Mouse (Mus musculus) layer of hippocampus, adult 9-11 months (tissue): Measurements from ENCODE around the gene Nxpe4.
"Not testable (repeated sequence)": the region's sequence is repeated elsewhere in the genome, so short reads cannot be mapped to it uniquely, and the experiment has no call there.

Source experiments
- DNase-seq: peaks from one replicate; pipeline ENCODE4 v3.0.0; 2022

The Nxpe4 gene

GRCm38 (mm10) chr9:48241791-48242190 lies 80.0 kb downstream of the Nxpe4 start:
- DNase-seq = no peak

GRCm38 (mm10) chr9:48242756-48243155 lies 80.9 kb downstream of the Nxpe4 start:
- DNase-seq = no peak

GRCm38 (mm10) chr9:48244175-48244574 lies 82.4 kb downstream of the Nxpe4 start:
- DNase-seq = no peak

- DNase-seq = no peak
Observed at GRCm38 (mm10) chr9:48245525-48245924, 83.7 kb downstream of the Nxpe4 start.

- no peak for DNase-seq
Observed at GRCm38 (mm10) chr9:48247276-48247675, 85.5 kb downstream of the Nxpe4 start.

GRCm38 (mm10) chr9:48252236-48252635 lies 90.4 kb downstream of the Nxpe4 start:
- no peak for DNase-seq

GRCm38 (mm10) chr9:48257001-48257400 lies 95.2 kb downstream of the Nxpe4 start:
- no peak for DNase-seq

GRCm38 (mm10) chr9:48257741-48258423 lies 96.1 kb downstream of the Nxpe4 start:
- peak; percentile 39 for DNase-seq

GRCm38 (mm10) chr9:48264616-48265015 lies 102.8 kb downstream of the Nxpe4 start:
- no peak for DNase-seq

GRCm38 (mm10) chr9:48265491-48265890 lies 103.7 kb downstream of the Nxpe4 start:
- no peak for DNase-seq

- peak; percentile 60 for DNase-seq
Observed at GRCm38 (mm10) chr9:48266286-48267027, 104.6 kb downstream of the Nxpe4 start.

- DNase-seq = peak; percentile 31
Observed at GRCm38 (mm10) chr9:48267028-48267441, 105.2 kb downstream of the Nxpe4 start.

- no peak for DNase-seq
Observed at GRCm38 (mm10) chr9:48267960-48268359, 106.1 kb downstream of the Nxpe4 start.

- DNase-seq = peak; percentile 27
Observed at GRCm38 (mm10) chr9:48276831-48277230, 115.0 kb downstream of the Nxpe4 start.

- DNase-seq = no peak
Observed at GRCm38 (mm10) chr9:48284221-48284620, 122.4 kb downstream of the Nxpe4 start.

- DNase-seq = no peak
Observed at GRCm38 (mm10) chr9:48290281-48290680, 128.5 kb downstream of the Nxpe4 start.

GRCm38 (mm10) chr9:48294754-48295153 lies 132.9 kb downstream of the Nxpe4 start:
- no peak for DNase-seq

GRCm38 (mm10) chr9:48298983-48299382 lies 137.2 kb downstream of the Nxpe4 start:
- DNase-seq = no peak

- not testable (repeated sequence) for DNase-seq
Observed at GRCm38 (mm10) chr9:48303564-48303963, 141.7 kb downstream of the Nxpe4 start.

- no peak for DNase-seq
Observed at GRCm38 (mm10) chr9:48311241-48311640, 149.4 kb downstream of the Nxpe4 start.

- peak; percentile 8 for DNase-seq
Observed at GRCm38 (mm10) chr9:48314194-48314593, 152.4 kb downstream of the Nxpe4 start.

GRCm38 (mm10) chr9:48315825-48316224 lies 154.0 kb downstream of the Nxpe4 start:
- DNase-seq = no peak

- DNase-seq = no peak
Observed at GRCm38 (mm10) chr9:48326338-48326737, 164.5 kb downstream of the Nxpe4 start.

- DNase-seq = no peak
Observed at GRCm38 (mm10) chr9:48329597-48329996, 167.8 kb downstream of the Nxpe4 start.
